Mouse (Mus musculus): ENCODE data around the gene Kmt5a. TPM values are rescaled to one million over a fixed set of nuclear protein-coding genes. Genes with fewer than 3 reads are reported as not detected.

Kmt5a gene
- polyA plus RNA-seq, 1 experiment from 2014 or later, result 60.9 TPM

- no peak overlapping the region for H3K4me2 ChIP-seq (replicated peaks)
- ATAC-seq (ENCODE audit: insufficient number of reproducible peaks, insufficient read depth, low FRiP score, low TSS enrichment), result no peak
- H3K27me3 ChIP-seq, result no peaks in the 10 kb centered on the region
- H3K9me3 ChIP-seq, result no peaks in the 10 kb centered on the region
- no peak overlapping the region for H3K4me3 ChIP-seq
- no peak overlapping the region for H3K27ac ChIP-seq
- no peak overlapping the region for H3K9ac ChIP-seq
- H3K4me1 ChIP-seq, result no peaks in the 10 kb centered on the region
- 93% methylated on average over 7 of the region's 7 CpGs for WGBS
- peaks cover 40% of the 10 kb centered on the region for H3K36me3 ChIP-seq
These were observed 28.6 kb downstream of the Kmt5a start for GRCm38 (mm10) chr5:124468365-124468764.

- Histone ChIP-seq H3K36me3 (peaks cover 34% of the 10 kb centered on the region), H3K27me3 (no peaks in the 10 kb centered on the region), H3K4me3 (no peak overlapping the region), H3K9ac (no peak overlapping the region), H3K4me1 (no peaks in the 10 kb centered on the region), H3K27ac (no peak overlapping the region), H3K9me3 (no peaks in the 10 kb centered on the region), H3K4me2 (replicated peaks) (no peak overlapping the region)
- WGBS, result 88% methylated on average over 6 of the region's 6 CpGs
- ATAC-seq (ENCODE audit: insufficient number of reproducible peaks, insufficient read depth, low FRiP score, low TSS enrichment), result no peak
These were observed 29.8 kb downstream of the Kmt5a start for GRCm38 (mm10) chr5:124469486-124469885.

- Histone ChIP-seq H3K9me3 (no peaks in the 10 kb centered on the region), H3K36me3 (peaks cover 28% of the 10 kb centered on the region), H3K27me3 (no peaks in the 10 kb centered on the region), H3K4me3 (no peak overlapping the region), H3K4me2 (replicated peaks) (no peak overlapping the region), H3K27ac (no peak overlapping the region), H3K4me1 (peaks cover 2% of the 10 kb centered on the region; the same call in 1 of the 2 replicates), H3K9ac (no peak overlapping the region)
- ATAC-seq (ENCODE audit: insufficient number of reproducible peaks, insufficient read depth, low FRiP score, low TSS enrichment), result no peak
- WGBS, result 77% methylated on average over 6 of the region's 6 CpGs
These were observed 31.0 kb downstream of the Kmt5a start for GRCm38 (mm10) chr5:124470591-124471171.

- Histone ChIP-seq H3K27ac (peak overlapping the region; percentile 69; the same call in 1 of the 2 replicates), H3K4me2 (replicated peaks) (no peak overlapping the region), H3K27me3 (no peaks in the 10 kb centered on the region), H3K36me3 (no peaks in the 10 kb centered on the region), H3K4me3 (0 out of 2 replicates have a peak overlapping the region, but pooled peaks have one; percentile 14), H3K9ac (no peak overlapping the region), H3K4me1 (peaks cover 12% of the 10 kb centered on the region), H3K9me3 (no peaks in the 10 kb centered on the region)
- WGBS, result 74% methylated on average over 1 of the region's 1 CpGs
- no peak for ATAC-seq (ENCODE audit: insufficient number of reproducible peaks, insufficient read depth, low FRiP score, low TSS enrichment)
These were observed 39.1 kb downstream of the Kmt5a start for GRCm38 (mm10) chr5:124478873-124479204.

GRCm38 (mm10) chr5:124480119-124480518 is 40.4 kb downstream of the Kmt5a start:
- no peak overlapping the region for H3K27ac ChIP-seq
- H3K9ac ChIP-seq, result no peak overlapping the region
- H3K4me3 ChIP-seq, result no peak overlapping the region
- no peaks in the 10 kb centered on the region for H3K9me3 ChIP-seq
- WGBS, result 76% methylated on average over 4 of the region's 4 CpGs
- H3K27me3 ChIP-seq, result no peaks in the 10 kb centered on the region
- no peak overlapping the region for H3K4me2 ChIP-seq (replicated peaks)
- peaks cover 12% of the 10 kb centered on the region for H3K4me1 ChIP-seq
- ATAC-seq (ENCODE audit: insufficient number of reproducible peaks, insufficient read depth, low FRiP score, low TSS enrichment), result no peak
- H3K36me3 ChIP-seq, result no peaks in the 10 kb centered on the region

- peaks cover 3% of the 10 kb centered on the region; the same call in 1 of the 2 replicates for H3K4me1 ChIP-seq
- no peak overlapping the region for H3K4me2 ChIP-seq (replicated peaks)
- H3K27ac ChIP-seq, result no peak overlapping the region
- no peak for ATAC-seq (ENCODE audit: insufficient number of reproducible peaks, insufficient read depth, low FRiP score, low TSS enrichment)
- H3K9me3 ChIP-seq, result no peaks in the 10 kb centered on the region
- H3K9ac ChIP-seq, result no peak overlapping the region
- no peak overlapping the region for H3K4me3 ChIP-seq
- H3K36me3 ChIP-seq, result no peaks in the 10 kb centered on the region
- H3K27me3 ChIP-seq, result no peaks in the 10 kb centered on the region
- 89% methylated on average over 4 of the region's 4 CpGs for WGBS
These were observed 42.0 kb downstream of the Kmt5a start for GRCm38 (mm10) chr5:124481714-124482113.

GRCm38 (mm10) chr5:124482436-124482965 is 42.8 kb downstream of the Kmt5a start:
- Histone ChIP-seq H3K4me2 (replicated peaks) (peak overlapping the region; percentile 77), H3K4me1 (0 out of 2 replicates have a peak, but pooled peaks cover 3% of the 10 kb centered on the region), H3K36me3 (no peaks in the 10 kb centered on the region), H3K27me3 (no peaks in the 10 kb centered on the region), H3K9me3 (no peaks in the 10 kb centered on the region), H3K9ac (peak overlapping the region; percentile 79), H3K4me3 (peak overlapping the region; percentile 47), H3K27ac (peak overlapping the region; percentile 99)
- no peak for ATAC-seq (ENCODE audit: insufficient number of reproducible peaks, insufficient read depth, low FRiP score, low TSS enrichment)
- 10% methylated on average over 13 of the region's 13 CpGs for WGBS

GRCm38 (mm10) chr5:124482966-124483654 is 43.4 kb downstream of the Kmt5a start, which contains the start of gene Snrnp35:
Gene Snrnp35 (plus strand): TSS chr5:124483134.
- Histone ChIP-seq H3K36me3 (no peaks in the 10 kb centered on the region), H3K4me3 (peak within 1 kb of the TSS; percentile 47), H3K9me3 (no peaks in the 10 kb centered on the region), H3K4me1 (0 out of 2 replicates have a peak, but pooled peaks cover 3% of the 10 kb centered on the region), H3K4me2 (replicated peaks) (peak within 1 kb of the TSS; percentile 77), H3K9ac (peak within 1 kb of the TSS; percentile 79), H3K27me3 (no peaks in the 10 kb centered on the region), H3K27ac (peak within 1 kb of the TSS; percentile 99)
- under 1% methylated on average over 48 of the region's 48 CpGs for WGBS
- peak; percentile 93 for ATAC-seq (ENCODE audit: insufficient number of reproducible peaks, insufficient read depth, low FRiP score, low TSS enrichment)

GRCm38 (mm10) chr5:124483655-124484396 is 44.1 kb downstream of the Kmt5a start:
- 8% methylated on average over 15 of the region's 15 CpGs for WGBS
- Histone ChIP-seq H3K4me1 (no peaks in the 10 kb centered on the region), H3K9me3 (no peaks in the 10 kb centered on the region), H3K27me3 (no peaks in the 10 kb centered on the region), H3K36me3 (no peaks in the 10 kb centered on the region), H3K27ac (peak overlapping the region; percentile 99), H3K9ac (peak overlapping the region; percentile 79), H3K4me2 (replicated peaks) (peak overlapping the region; percentile 77), H3K4me3 (peak overlapping the region; percentile 47)
- ATAC-seq (ENCODE audit: insufficient number of reproducible peaks, insufficient read depth, low FRiP score, low TSS enrichment), result peak; percentile 48

- Histone ChIP-seq H3K27me3 (no peaks in the 10 kb centered on the region), H3K4me1 (no peaks in the 10 kb centered on the region), H3K9me3 (no peaks in the 10 kb centered on the region), H3K9ac (no peak overlapping the region), H3K36me3 (peaks cover 9% of the 10 kb centered on the region; the same call in 1 of the 2 replicates), H3K27ac (no peak overlapping the region), H3K4me3 (no peak overlapping the region), H3K4me2 (replicated peaks) (no peak overlapping the region)
- no peak for ATAC-seq (ENCODE audit: insufficient number of reproducible peaks, insufficient read depth, low FRiP score, low TSS enrichment)
- 93% methylated on average over 5 of the region's 5 CpGs for WGBS
These were observed 45.9 kb downstream of the Kmt5a start for GRCm38 (mm10) chr5:124485654-124486053.

GRCm38 (mm10) chr5:124488885-124489284 is 49.2 kb downstream of the Kmt5a start:
- WGBS, result 89% methylated on average over 3 of the region's 3 CpGs
- no peak overlapping the region for H3K27ac ChIP-seq
- no peaks in the 10 kb centered on the region for H3K9me3 ChIP-seq
- H3K9ac ChIP-seq, result no peak overlapping the region
- H3K27me3 ChIP-seq, result no peaks in the 10 kb centered on the region
- no peak overlapping the region for H3K4me3 ChIP-seq
- no peak for ATAC-seq (ENCODE audit: insufficient number of reproducible peaks, insufficient read depth, low FRiP score, low TSS enrichment)
- H3K36me3 ChIP-seq, result peaks cover 41% of the 10 kb centered on the region
- H3K4me2 ChIP-seq (replicated peaks), result no peak overlapping the region
- H3K4me1 ChIP-seq, result no peaks in the 10 kb centered on the region

Measured in embryonic facial prominence, embryonic 12.5 days (tissue).